Mouse (Mus musculus): ENCODE results near the gene Ssxb10.
"Not testable (repeated sequence)": the region's sequence is repeated elsewhere in the genome, so short reads cannot be mapped to it uniquely, and the experiment has no call there.

Ssxb10 gene

GRCm38 (mm10) chrX:8327124-8327523, at the start of gene Ssxb10:
Gene Ssxb10, plus strand, starts transcription at chrX:8327424.
- DNase-seq (ENCODE audit: low spot score), result no peak

DNA sequence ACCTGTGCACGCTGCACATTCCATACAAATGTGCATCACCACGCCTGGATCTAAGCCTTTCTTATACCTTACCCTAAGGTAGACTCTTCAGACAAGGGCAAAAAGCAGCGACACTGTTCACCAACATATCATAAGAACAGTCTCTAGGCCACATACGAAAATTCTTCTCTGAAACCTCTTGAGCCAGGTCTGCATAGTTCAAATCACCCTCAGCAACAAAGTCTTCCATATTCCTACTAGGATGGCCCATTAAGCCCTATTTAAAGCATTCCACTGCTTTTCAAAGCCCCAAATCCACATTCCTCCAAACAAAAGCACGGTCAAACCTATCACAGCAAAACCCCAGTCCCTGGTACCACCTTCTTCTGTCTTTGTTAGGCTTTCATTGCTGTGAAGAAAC, 38.6 kb upstream of the Ssxb10 start:
- DNase-seq (ENCODE audit: low spot score), result no peak

- no peak for DNase-seq (ENCODE audit: low spot score)
Measured at GRCm38 (mm10) chrX:8309302-8309701, 17.9 kb upstream of the Ssxb10 start.

DNA sequence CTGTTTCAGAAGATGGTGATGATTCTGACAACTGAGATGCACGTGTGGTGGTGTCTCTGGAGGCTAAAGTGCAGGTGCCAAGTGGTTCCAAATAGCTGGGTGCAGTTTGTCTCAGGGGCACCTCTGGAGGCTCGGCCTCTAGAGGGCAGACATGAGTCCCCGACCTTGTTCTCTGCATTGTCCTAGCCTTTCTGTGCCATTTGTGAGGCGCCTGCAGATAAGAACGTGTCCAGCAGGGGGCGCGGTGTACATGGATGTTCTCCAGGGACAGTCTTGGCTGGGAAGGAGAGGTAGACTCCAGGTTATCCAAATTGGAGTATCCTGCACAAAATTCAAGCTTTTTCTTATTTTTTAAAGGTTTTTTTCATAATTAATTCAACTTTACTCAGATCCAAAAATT, 12.3 kb upstream of the Ssxb10 start:
- DNase-seq (ENCODE audit: low spot score), result peak; percentile 9

- DNase-seq (ENCODE audit: low spot score), result not testable (repeated sequence)
Measured at GRCm38 (mm10) chrX:8366678-8367077, 39.5 kb downstream of the Ssxb10 start, which contains the start of gene Ssxb9. Gene Ssxb9, plus strand, starts transcription at chrX:8366978.

All from urinary bladder, postnatal 10 days (tissue).